Comparison of ENCODE assay signal across 8 mouse cellular contexts in genomic region chr16:55934453-55935037, GRCm38 (mm10). TPM values are rescaled to one million over a fixed set of nuclear protein-coding genes. Genes with fewer than 3 reads are reported as not detected.
DNase-seq lines count a peak whose midpoint lies in the region; ATAC-seq and TF ChIP-seq lines count a peak whose summit lies in the region.

TSS of gene Cep97 (minus strand) at chr16:55934855.

- peak within 1 kb of the TSS; percentile 81 for H3K4me2 ChIP-seq in lung, postnatal 0 days (replicated peaks; ENCODE audit: low read depth, low read length)

- TF ChIP-seq CTCF in lung, postnatal 0 days (IDR thresholded peaks at IDR 0.05): peak; percentile 27; the same call in 1 of the 2 replicates

- no peaks in the 10 kb centered on the region for H3K4me1 ChIP-seq in hindbrain, embryonic 10.5 days (replicated peaks)
- H3K4me1 ChIP-seq in lung, postnatal 0 days (ENCODE audit: insufficient read depth, low read depth, low read length): no peaks in the 10 kb centered on the region

- peak within 1 kb of the TSS; percentile 82 for H3K4me3 ChIP-seq in hindbrain, embryonic 10.5 days
- H3K4me3 ChIP-seq in lung, postnatal 0 days (ENCODE audit: low read depth, low read length): peak within 1 kb of the TSS; percentile 77

- under 1% methylated on average over 24 of the region's 24 CpGs for WGBS in hindbrain, embryonic 10.5 days
- WGBS in lung, postnatal 0 days: under 1% methylated on average over 24 of the region's 24 CpGs

- ATAC-seq in lung, postnatal 0 days: peak; percentile 99

- peak within 1 kb of the TSS; percentile 56 for H3K9ac ChIP-seq in lung, postnatal 0 days (replicated peaks; ENCODE audit: low read depth)

- H3K9me3 ChIP-seq in hindbrain, embryonic 10.5 days: no peaks in the 10 kb centered on the region
- H3K9me3 ChIP-seq in lung, postnatal 0 days (ENCODE audit: low read length): no peaks in the 10 kb centered on the region

- TF ChIP-seq EP300 in lung, postnatal 0 days (IDR thresholded peaks at IDR 0.05): no peak

- peak; percentile 94 for DNase-seq in MEL-GATA-1-ER (ENCODE audit: extremely low read depth, low read depth)
- DNase-seq in cerebellum, adult 8-10 months: peak; percentile 89
- peak; percentile 91 for DNase-seq in forelimb bud, embryonic 11.5 days (ENCODE audit: low read depth, low spot score)
- peak; percentile 91 for DNase-seq in hindbrain, embryonic 10.5 days (ENCODE audit: low spot score)
- peak; percentile 96 for DNase-seq in layer of hippocampus, adult 9-11 months
- DNase-seq in lung, postnatal 0 days (ENCODE audit: low spot score): peak; percentile 95
- DNase-seq in ovary, postnatal 14 days (ENCODE audit: low spot score): peak; percentile 70
- peak; percentile 93 for DNase-seq in thymus, postnatal 14 days

- peak within 1 kb of the TSS; percentile 93 for H3K27ac ChIP-seq in hindbrain, embryonic 10.5 days
- H3K27ac ChIP-seq in lung, postnatal 0 days (ENCODE audit: low read length): no peak within 1 kb of the TSS

- no peaks in the 10 kb centered on the region for H3K27me3 ChIP-seq in hindbrain, embryonic 10.5 days (ENCODE audit: insufficient read depth, poor library complexity, severe bottlenecking)
- H3K27me3 ChIP-seq in lung, postnatal 0 days (replicated peaks; ENCODE audit: insufficient read depth, low read length): no peaks in the 10 kb centered on the region

- H3K36me3 ChIP-seq in hindbrain, embryonic 10.5 days: peaks cover 12% of the 10 kb centered on the region
- no peaks in the 10 kb centered on the region for H3K36me3 ChIP-seq in lung, postnatal 0 days (ENCODE audit: insufficient read depth, low read length)

RNA-seq across cellular contexts. Expression of gene Cep97, which starts in this region (rescaled TPM):
- 15.9 and 17.2 TPM in 2 replicates for polyA plus RNA-seq in hindbrain, embryonic 10.5 days (2016; fragmentation: Nextera tagmentation; extraction: Ambion mirVana)
- polyA plus RNA-seq in lung, postnatal 0 days (2015; fragmentation: Nextera tagmentation; extraction: Ambion mirVana): 3.8 and 4.0 TPM in 2 replicates
